ENCODE assay signal across 16 mouse cellular contexts in genomic region chr1:111286385-111286784, GRCm38 (mm10).
DNase-seq lines count a peak whose midpoint lies in the region; ATAC-seq lines count a peak whose summit lies in the region.
"Had no signal": no experiment of that assay in that cellular context is flagged by ENCODE, and none has a peak within 500 bp of the region (broad histone marks: within the 10 kb centered on the region; RNA-seq: fewer than 3 reads in every experiment).

No protein-coding gene starts in this region.

- no peaks in the 10 kb centered on the region for H3K9me3 ChIP-seq in forebrain, embryonic 13.5 days (replicated peaks)
- no peaks in the 10 kb centered on the region for H3K9me3 ChIP-seq in forebrain, embryonic 11.5 days (ENCODE audit: control insufficient read depth, low read length)
- no peaks in the 10 kb centered on the region for H3K9me3 ChIP-seq in limb, embryonic 12.5 days
- no peaks in the 10 kb centered on the region for H3K9me3 ChIP-seq in limb, embryonic 10.5 days (replicated peaks)
- H3K9me3 ChIP-seq in hindbrain, embryonic 16.5 days (ENCODE audit: control insufficient read depth, low read length) = no peaks in the 10 kb centered on the region
- H3K9me3 ChIP-seq in kidney, embryonic 14.5 days (ENCODE audit: control insufficient read depth, low read length) = no peaks in the 10 kb centered on the region
- H3K9me3 ChIP-seq: embryonic facial prominence, embryonic 12.5 days; midbrain, embryonic 15.5 days had no signal

- WGBS in forebrain, embryonic 13.5 days = 55% methylated on average over 4 of the region's 4 CpGs
- WGBS in forebrain, embryonic 11.5 days = 82% methylated on average over 4 of the region's 4 CpGs
- WGBS in limb, embryonic 12.5 days = 66% methylated on average over 4 of the region's 4 CpGs
- 86% methylated on average over 4 of the region's 4 CpGs for WGBS in limb, embryonic 10.5 days
- 58% methylated on average over 4 of the region's 4 CpGs for WGBS in hindbrain, embryonic 16.5 days
- 74% methylated on average over 4 of the region's 4 CpGs for WGBS in kidney, embryonic 14.5 days

- no peak overlapping the region for H3K9ac ChIP-seq in forebrain, embryonic 13.5 days
- H3K9ac ChIP-seq in forebrain, embryonic 11.5 days (ENCODE audit: low read length) = no peak overlapping the region
- no peak overlapping the region for H3K9ac ChIP-seq in limb, embryonic 12.5 days (replicated peaks)
- no peak overlapping the region for H3K9ac ChIP-seq in hindbrain, embryonic 16.5 days (ENCODE audit: low read depth, low read length)
- no peak overlapping the region for H3K9ac ChIP-seq in kidney, embryonic 14.5 days (ENCODE audit: low read depth, low read length)
- H3K9ac ChIP-seq: embryonic facial prominence, embryonic 12.5 days; midbrain, embryonic 15.5 days had no signal

- no peak for DNase-seq in forebrain, embryonic 11.5 days (ENCODE audit: low spot score)
- DNase-seq in limb, embryonic 10.5 days (ENCODE audit: low spot score) = no peak
- DNase-seq in adipocyte (ENCODE audit: low spot score) = peak; percentile 4
- no peak for DNase-seq in natural killer cell, adult 2 months (ENCODE audit: low spot score in 2 of 2)
- DNase-seq: adrenal gland, adult 2 months; cerebellum, adult 9-11 months; kidney, adult 11 months; kidney, postnatal 4 days had no signal

- H3K27ac ChIP-seq in forebrain, embryonic 13.5 days = no peak overlapping the region
- H3K27ac ChIP-seq in forebrain, embryonic 11.5 days (ENCODE audit: low read depth, low read length) = no peak overlapping the region
- H3K27ac ChIP-seq in limb, embryonic 12.5 days = peak overlapping the region; percentile 9; the same call in 1 of the 2 replicates
- no peak overlapping the region for H3K27ac ChIP-seq in limb, embryonic 10.5 days
- H3K27ac ChIP-seq in hindbrain, embryonic 16.5 days (ENCODE audit: low read depth, low read length) = no peak overlapping the region
- no peak overlapping the region for H3K27ac ChIP-seq in kidney, embryonic 14.5 days (ENCODE audit: low read depth, low read length)
- H3K27ac ChIP-seq: embryonic facial prominence, embryonic 12.5 days; macrophage; midbrain, embryonic 15.5 days had no signal

- no peak overlapping the region for H3K4me2 ChIP-seq in forebrain, embryonic 13.5 days
- H3K4me2 ChIP-seq in forebrain, embryonic 11.5 days (ENCODE audit: low read depth, low read length, severe bottlenecking) = no peak overlapping the region
- H3K4me2 ChIP-seq in limb, embryonic 12.5 days = no peak overlapping the region
- H3K4me2 ChIP-seq in hindbrain, embryonic 16.5 days (ENCODE audit: low read length) = no peak overlapping the region
- H3K4me2 ChIP-seq in kidney, embryonic 14.5 days (replicated peaks; ENCODE audit: low read depth, low read length) = no peak overlapping the region
- H3K4me2 ChIP-seq: embryonic facial prominence, embryonic 12.5 days; liver, embryonic 11.5 days; midbrain, embryonic 15.5 days had no signal

- no peak overlapping the region for H3K4me3 ChIP-seq in forebrain, embryonic 13.5 days
- no peak overlapping the region for H3K4me3 ChIP-seq in forebrain, embryonic 11.5 days (ENCODE audit: low read depth, low read length)
- H3K4me3 ChIP-seq in limb, embryonic 12.5 days (replicated peaks) = no peak overlapping the region
- H3K4me3 ChIP-seq in limb, embryonic 10.5 days = no peak overlapping the region
- H3K4me3 ChIP-seq in hindbrain, embryonic 16.5 days (ENCODE audit: low read length) = no peak overlapping the region
- no peak overlapping the region for H3K4me3 ChIP-seq in kidney, embryonic 14.5 days (ENCODE audit: low read length)
- H3K4me3 ChIP-seq: embryonic facial prominence, embryonic 12.5 days; midbrain, embryonic 15.5 days had no signal

- H3K27me3 ChIP-seq in forebrain, embryonic 13.5 days = no peaks in the 10 kb centered on the region
- no peaks in the 10 kb centered on the region for H3K27me3 ChIP-seq in forebrain, embryonic 11.5 days (ENCODE audit: control insufficient read depth, insufficient read depth, low read length)
- H3K27me3 ChIP-seq in limb, embryonic 12.5 days = no peaks in the 10 kb centered on the region
- H3K27me3 ChIP-seq in limb, embryonic 10.5 days (ENCODE audit: low read depth, poor library complexity, severe bottlenecking) = no peaks in the 10 kb centered on the region
- H3K27me3 ChIP-seq in hindbrain, embryonic 16.5 days (replicated peaks; ENCODE audit: control insufficient read depth, insufficient read depth, low read length) = no peaks in the 10 kb centered on the region
- no peaks in the 10 kb centered on the region for H3K27me3 ChIP-seq in kidney, embryonic 14.5 days (ENCODE audit: control insufficient read depth, insufficient read depth, low read length)
- H3K27me3 ChIP-seq: embryonic facial prominence, embryonic 12.5 days; midbrain, embryonic 15.5 days had no signal

- ATAC-seq in forebrain, embryonic 13.5 days = peak; percentile 66
- ATAC-seq in forebrain, embryonic 11.5 days (replicated peaks; ENCODE audit: low FRiP score) = no peak
- no peak for ATAC-seq in limb, embryonic 12.5 days (ENCODE audit: insufficient number of reproducible peaks, insufficient read depth, low FRiP score, low TSS enrichment, low read depth)
- peak; percentile 52; the same call in 1 of the 2 replicates for ATAC-seq in hindbrain, embryonic 16.5 days
- ATAC-seq in kidney, embryonic 14.5 days (ENCODE audit: low FRiP score, low TSS enrichment) = no peak
- ATAC-seq: midbrain, embryonic 15.5 days had no signal

- H3K36me3 ChIP-seq in forebrain, embryonic 13.5 days (ENCODE audit: poor library complexity, severe bottlenecking) = no peaks in the 10 kb centered on the region
- no peaks in the 10 kb centered on the region for H3K36me3 ChIP-seq in forebrain, embryonic 11.5 days (ENCODE audit: control insufficient read depth, insufficient read depth, low read length)
- H3K36me3 ChIP-seq in limb, embryonic 12.5 days = no peaks in the 10 kb centered on the region
- no peaks in the 10 kb centered on the region for H3K36me3 ChIP-seq in limb, embryonic 10.5 days
- H3K36me3 ChIP-seq in hindbrain, embryonic 16.5 days (ENCODE audit: control insufficient read depth, insufficient read depth, low read length) = no peaks in the 10 kb centered on the region
- H3K36me3 ChIP-seq in kidney, embryonic 14.5 days (ENCODE audit: control insufficient read depth, insufficient read depth, low read length) = no peaks in the 10 kb centered on the region
- H3K36me3 ChIP-seq: embryonic facial prominence, embryonic 12.5 days; midbrain, embryonic 15.5 days had no signal

- H3K4me1 ChIP-seq in forebrain, embryonic 13.5 days = no peaks in the 10 kb centered on the region
- H3K4me1 ChIP-seq in forebrain, embryonic 11.5 days (replicated peaks; ENCODE audit: control insufficient read depth, insufficient read depth, low read length) = no peaks in the 10 kb centered on the region
- H3K4me1 ChIP-seq in limb, embryonic 12.5 days (replicated peaks) = no peaks in the 10 kb centered on the region
- no peaks in the 10 kb centered on the region for H3K4me1 ChIP-seq in limb, embryonic 10.5 days
- no peaks in the 10 kb centered on the region for H3K4me1 ChIP-seq in hindbrain, embryonic 16.5 days (ENCODE audit: control insufficient read depth, insufficient read depth, low read depth, low read length)
- H3K4me1 ChIP-seq in kidney, embryonic 14.5 days (ENCODE audit: control insufficient read depth, insufficient read depth, low read length) = no peaks in the 10 kb centered on the region
- H3K4me1 ChIP-seq: embryonic facial prominence, embryonic 12.5 days; midbrain, embryonic 15.5 days had no signal

Comparison
In these comparisons a context has a peak if more than half of its experiments do, and no peak if none do; other contexts are left out.
1. ATAC-seq: peak in forebrain, embryonic 13.5 days (single experiment) and hindbrain, embryonic 16.5 days (single experiment); none in forebrain, embryonic 11.5 days (single experiment), limb, embryonic 12.5 days (single experiment) and kidney, embryonic 14.5 days (single experiment).